Comparison of ENCODE assay signal across 17 mouse cellular contexts in the genomic region with DNA sequence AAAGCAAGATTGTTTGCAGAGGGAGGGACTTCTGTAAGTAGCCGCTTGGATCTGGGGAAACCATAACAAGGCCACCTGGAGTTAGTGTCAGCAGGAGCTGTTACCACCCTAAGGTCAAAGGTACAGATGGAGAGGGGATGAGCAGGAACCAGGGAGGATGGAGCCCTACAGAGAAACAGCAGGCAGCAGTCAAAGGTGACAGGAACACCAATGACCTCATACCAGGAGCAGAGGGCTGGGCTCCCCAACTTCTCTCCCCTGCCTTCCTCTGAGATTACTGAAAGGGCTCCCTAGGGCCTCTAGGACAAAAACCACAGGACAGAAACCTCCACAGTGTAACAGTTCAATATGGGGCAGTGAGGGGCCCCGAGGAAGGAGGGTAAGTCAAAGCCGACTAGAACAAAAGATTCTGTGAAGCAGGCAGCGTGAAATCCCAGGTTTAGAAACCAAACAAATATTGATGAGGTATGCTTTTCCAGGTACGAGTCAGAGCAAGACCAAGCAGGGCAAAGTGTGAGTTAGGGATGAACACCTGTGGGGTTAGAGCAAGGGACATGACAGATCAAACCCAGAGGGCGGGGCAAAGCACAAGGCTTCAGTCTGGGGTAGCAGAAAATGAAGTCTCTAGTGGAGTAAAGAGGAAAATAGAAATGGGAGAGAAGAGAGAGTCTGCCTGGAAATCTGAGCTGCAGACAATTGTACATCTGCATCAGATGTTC.
DNase-seq lines count a peak whose midpoint lies in the region; ATAC-seq and TF ChIP-seq lines count a peak whose summit lies in the region.
"Had no signal": no experiment of that assay in that cellular context is flagged by ENCODE, and none has a peak within 500 bp of the region (broad histone marks: within the 10 kb centered on the region; RNA-seq: fewer than 3 reads in every experiment).

No protein-coding gene starts in this region.

- no peaks in the 10 kb centered on the region for H3K36me3 ChIP-seq in hindbrain, embryonic 10.5 days
- H3K36me3 ChIP-seq in hindbrain, postnatal 0 days (ENCODE audit: insufficient read depth, low read length) = no peaks in the 10 kb centered on the region
- no peaks in the 10 kb centered on the region for H3K36me3 ChIP-seq in neural tube, embryonic 11.5 days (ENCODE audit: control insufficient read depth, insufficient read depth, low read length)
- no peaks in the 10 kb centered on the region for H3K36me3 ChIP-seq in embryonic facial prominence, embryonic 12.5 days
- H3K36me3 ChIP-seq in stomach, embryonic 15.5 days = no peaks in the 10 kb centered on the region
- no peaks in the 10 kb centered on the region for H3K36me3 ChIP-seq in forebrain, embryonic 11.5 days (ENCODE audit: control insufficient read depth, insufficient read depth, low read length)
- H3K36me3 ChIP-seq: limb, embryonic 13.5 days had no signal

- peak overlapping the region; percentile 74 for H3K27ac ChIP-seq in hindbrain, embryonic 10.5 days
- H3K27ac ChIP-seq in hindbrain, postnatal 0 days = no peak overlapping the region
- no peak overlapping the region for H3K27ac ChIP-seq in neural tube, embryonic 11.5 days (ENCODE audit: low read depth, low read length)
- H3K27ac ChIP-seq in embryonic facial prominence, embryonic 12.5 days = peak overlapping the region; percentile 23; the same call in 1 of the 2 replicates
- H3K27ac ChIP-seq in stomach, embryonic 15.5 days = peak overlapping the region; percentile 54; the same call in 1 of the 2 replicates
- no peak overlapping the region for H3K27ac ChIP-seq in forebrain, embryonic 11.5 days (ENCODE audit: low read depth, low read length)
- H3K27ac ChIP-seq: kidney, postnatal 0 days; left cerebral cortex, adult 2 months; limb, embryonic 13.5 days; liver, embryonic 14.5 days had no signal

- DNase-seq in hindbrain, embryonic 10.5 days (ENCODE audit: low spot score) = peak; percentile 46
- DNase-seq in hindbrain, postnatal 0 days (ENCODE audit: low spot score) = no peak
- DNase-seq in neural tube, embryonic 11.5 days (ENCODE audit: low spot score) = peak; percentile 22
- DNase-seq in neural tube, embryonic 10.5 days (ENCODE audit: extremely low spot score, low spot score) = no peak
- no peak for DNase-seq in forebrain, embryonic 11.5 days (ENCODE audit: low spot score)
- DNase-seq: adrenal gland, postnatal 36 days; cerebellum, adult 2 months; gastrocnemius, postnatal 14 days; right cerebral cortex, adult 18-20 months had no signal

- no peak overlapping the region for H3K9ac ChIP-seq in hindbrain, postnatal 0 days (replicated peaks; ENCODE audit: low read length)
- no peak overlapping the region for H3K9ac ChIP-seq in neural tube, embryonic 11.5 days (ENCODE audit: low read length)
- H3K9ac ChIP-seq in embryonic facial prominence, embryonic 12.5 days = no peak overlapping the region
- no peak overlapping the region for H3K9ac ChIP-seq in stomach, embryonic 15.5 days
- H3K9ac ChIP-seq in forebrain, embryonic 11.5 days (ENCODE audit: low read length) = no peak overlapping the region
- H3K9ac ChIP-seq: limb, embryonic 13.5 days; liver, embryonic 14.5 days had no signal

- 5% methylated on average over 6 of the region's 6 CpGs for WGBS in hindbrain, embryonic 10.5 days
- WGBS in hindbrain, postnatal 0 days = 25% methylated on average over 6 of the region's 6 CpGs
- WGBS in neural tube, embryonic 11.5 days = 7% methylated on average over 6 of the region's 6 CpGs
- WGBS in embryonic facial prominence, embryonic 12.5 days = 9% methylated on average over 6 of the region's 6 CpGs
- 24% methylated on average over 6 of the region's 6 CpGs for WGBS in stomach, embryonic 15.5 days
- WGBS in forebrain, embryonic 11.5 days = 3% methylated on average over 6 of the region's 6 CpGs

- ATAC-seq in hindbrain, postnatal 0 days = no peak
- ATAC-seq in neural tube, embryonic 11.5 days (ENCODE audit: insufficient read depth, low FRiP score, low TSS enrichment) = no peak
- ATAC-seq in embryonic facial prominence, embryonic 12.5 days (ENCODE audit: insufficient number of reproducible peaks, insufficient read depth, low FRiP score, low TSS enrichment) = no peak
- peak; percentile 59; the same call in 1 of the 2 replicates for ATAC-seq in stomach, embryonic 15.5 days (ENCODE audit: insufficient read depth, low FRiP score, low read depth)
- no peak for ATAC-seq in forebrain, embryonic 11.5 days (replicated peaks; ENCODE audit: low FRiP score)
- ATAC-seq: Patski had no signal

- H3K4me3 ChIP-seq in hindbrain, embryonic 10.5 days = no peak overlapping the region
- no peak overlapping the region for H3K4me3 ChIP-seq in hindbrain, postnatal 0 days (ENCODE audit: low read length)
- no peak overlapping the region for H3K4me3 ChIP-seq in neural tube, embryonic 11.5 days (ENCODE audit: low read depth, low read length)
- no peak overlapping the region for H3K4me3 ChIP-seq in embryonic facial prominence, embryonic 12.5 days
- H3K4me3 ChIP-seq in stomach, embryonic 15.5 days (replicated peaks) = no peak overlapping the region
- H3K4me3 ChIP-seq in forebrain, embryonic 11.5 days (ENCODE audit: low read depth, low read length) = no peak overlapping the region
- H3K4me3 ChIP-seq: erythroblast, embryonic 14.5 days; left cerebral cortex, adult 2 months; limb, embryonic 13.5 days had no signal

- H3K27me3 ChIP-seq in hindbrain, embryonic 10.5 days (ENCODE audit: insufficient read depth, poor library complexity, severe bottlenecking) = no peaks in the 10 kb centered on the region
- H3K27me3 ChIP-seq in hindbrain, postnatal 0 days (ENCODE audit: insufficient read depth, low read length) = no peaks in the 10 kb centered on the region
- no peaks in the 10 kb centered on the region for H3K27me3 ChIP-seq in neural tube, embryonic 11.5 days (ENCODE audit: control insufficient read depth, insufficient read depth, low read length)
- no peaks in the 10 kb centered on the region for H3K27me3 ChIP-seq in embryonic facial prominence, embryonic 12.5 days
- no peaks in the 10 kb centered on the region for H3K27me3 ChIP-seq in stomach, embryonic 15.5 days (replicated peaks)
- no peaks in the 10 kb centered on the region for H3K27me3 ChIP-seq in forebrain, embryonic 11.5 days (ENCODE audit: control insufficient read depth, insufficient read depth, low read length)
- H3K27me3 ChIP-seq: limb, embryonic 13.5 days; Patski had no signal

- peaks cover 30% of the 10 kb centered on the region for H3K4me1 ChIP-seq in hindbrain, embryonic 10.5 days (replicated peaks)
- no peaks in the 10 kb centered on the region; the same call in 1 of the 2 replicates for H3K4me1 ChIP-seq in hindbrain, postnatal 0 days (ENCODE audit: insufficient read depth, low read length)
- H3K4me1 ChIP-seq in neural tube, embryonic 11.5 days (ENCODE audit: control insufficient read depth, insufficient read depth, low read length) = peaks cover 8% of the 10 kb centered on the region
- peaks cover 7% of the 10 kb centered on the region for H3K4me1 ChIP-seq in embryonic facial prominence, embryonic 12.5 days
- H3K4me1 ChIP-seq in stomach, embryonic 15.5 days = no peaks in the 10 kb centered on the region
- H3K4me1 ChIP-seq in forebrain, embryonic 11.5 days (replicated peaks; ENCODE audit: control insufficient read depth, insufficient read depth, low read length) = peaks cover 4% of the 10 kb centered on the region; the same call in 1 of the 2 replicates

- TF ChIP-seq CTCF in hindbrain, postnatal 0 days (IDR thresholded peaks at IDR 0.05; ENCODE audit: low read depth) = no peak

- no peak overlapping the region for H3K4me2 ChIP-seq in hindbrain, postnatal 0 days (ENCODE audit: low read depth, low read length)
- H3K4me2 ChIP-seq in neural tube, embryonic 11.5 days (ENCODE audit: low read depth) = no peak overlapping the region
- H3K4me2 ChIP-seq in embryonic facial prominence, embryonic 12.5 days (replicated peaks) = no peak overlapping the region
- no peak overlapping the region for H3K4me2 ChIP-seq in stomach, embryonic 15.5 days
- no peak overlapping the region for H3K4me2 ChIP-seq in forebrain, embryonic 11.5 days (ENCODE audit: low read depth, low read length, severe bottlenecking)
- H3K4me2 ChIP-seq: limb, embryonic 13.5 days had no signal

- H3K9me3 ChIP-seq in hindbrain, embryonic 10.5 days = no peaks in the 10 kb centered on the region
- no peaks in the 10 kb centered on the region for H3K9me3 ChIP-seq in hindbrain, postnatal 0 days (ENCODE audit: low read length)
- H3K9me3 ChIP-seq in neural tube, embryonic 11.5 days (ENCODE audit: control insufficient read depth, low read length) = no peaks in the 10 kb centered on the region
- no peaks in the 10 kb centered on the region for H3K9me3 ChIP-seq in embryonic facial prominence, embryonic 12.5 days
- no peaks in the 10 kb centered on the region for H3K9me3 ChIP-seq in stomach, embryonic 15.5 days
- no peaks in the 10 kb centered on the region for H3K9me3 ChIP-seq in forebrain, embryonic 11.5 days (ENCODE audit: control insufficient read depth, low read length)
- H3K9me3 ChIP-seq: limb, embryonic 13.5 days had no signal

Comparison
In these comparisons a context has a peak if more than half of its experiments do, and no peak if none do; other contexts are left out.
1. DNase-seq: peak in hindbrain, embryonic 10.5 days (single experiment) and neural tube, embryonic 11.5 days (single experiment); none in hindbrain, postnatal 0 days (single experiment), neural tube, embryonic 10.5 days (single experiment) and forebrain, embryonic 11.5 days (single experiment).
2. H3K27ac ChIP-seq: peak in hindbrain, embryonic 10.5 days (single experiment), embryonic facial prominence, embryonic 12.5 days (single experiment) and stomach, embryonic 15.5 days (single experiment); none in hindbrain, postnatal 0 days (single experiment), neural tube, embryonic 11.5 days (single experiment) and forebrain, embryonic 11.5 days (single experiment).